Mouse (Mus musculus) right cerebral cortex, postnatal 25 days (tissue): ENCODE measurements around the gene Aak1.
"Not testable (repeated sequence)": the region's sequence is repeated elsewhere in the genome, so short reads cannot be mapped to it uniquely, and the experiment has no call there.

Experiments
- DNase-seq: peaks from one replicate; pipeline ENCODE4 v3.0.0; 2022

Aak1 gene

DNA sequence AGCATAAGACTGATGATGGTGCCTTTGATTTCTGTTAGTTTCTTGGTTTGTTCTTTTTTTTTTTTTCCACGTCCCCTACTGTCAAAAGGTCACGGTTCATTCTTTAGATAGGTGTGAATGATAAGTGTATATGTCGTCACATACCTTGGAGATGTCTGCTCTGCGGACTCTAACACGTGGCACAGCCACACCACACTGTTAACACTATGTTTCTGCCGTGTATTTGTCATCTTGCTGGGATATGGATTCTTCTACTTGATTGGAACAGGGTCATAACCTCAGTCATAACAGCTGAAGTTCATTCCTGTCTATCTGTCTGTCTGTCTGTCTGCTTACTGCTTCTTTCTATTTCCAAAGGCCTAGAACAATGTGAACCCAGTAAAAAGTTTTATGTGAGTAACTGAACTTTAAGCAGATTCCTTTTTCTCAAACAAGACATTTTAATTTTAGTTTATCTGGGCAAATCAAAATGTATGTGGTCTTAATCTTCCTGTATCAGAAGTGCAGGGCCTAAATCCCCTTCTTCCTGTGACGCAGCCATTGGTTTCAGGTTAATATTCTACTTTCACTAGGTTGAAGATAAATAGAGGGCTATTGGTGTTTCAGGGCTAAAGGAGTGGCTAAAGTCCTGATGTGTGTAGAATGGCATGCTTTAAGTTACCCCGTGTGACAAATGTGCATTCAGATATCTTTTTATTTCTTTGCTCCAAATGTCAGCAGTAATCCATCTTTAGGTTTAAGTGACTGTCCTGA is 129.0 kb downstream of the Aak1 start:
- DNase-seq, result no peak

DNA sequence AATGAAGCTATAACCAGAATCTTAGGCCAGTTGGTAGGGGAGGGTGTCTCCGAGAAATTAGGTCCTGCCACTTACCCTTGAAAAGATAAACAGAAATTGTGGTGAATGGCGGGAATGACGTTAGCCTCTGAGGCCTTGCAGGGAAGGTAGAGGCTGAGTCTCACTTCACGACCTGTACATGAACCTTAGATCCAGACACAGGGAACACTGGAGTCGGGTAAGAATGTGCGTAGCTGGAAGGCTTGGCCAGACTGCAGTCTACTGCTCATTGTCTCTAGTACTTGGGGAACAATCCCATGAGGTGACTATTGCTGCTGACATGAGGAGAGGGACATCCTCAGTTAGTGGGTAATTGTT is 129.6 kb downstream of the Aak1 start:
- no peak for DNase-seq

GRCm38 (mm10) chr6:86981206-86981605 is 131.9 kb downstream of the Aak1 start:
- DNase-seq, result no peak

DNA sequence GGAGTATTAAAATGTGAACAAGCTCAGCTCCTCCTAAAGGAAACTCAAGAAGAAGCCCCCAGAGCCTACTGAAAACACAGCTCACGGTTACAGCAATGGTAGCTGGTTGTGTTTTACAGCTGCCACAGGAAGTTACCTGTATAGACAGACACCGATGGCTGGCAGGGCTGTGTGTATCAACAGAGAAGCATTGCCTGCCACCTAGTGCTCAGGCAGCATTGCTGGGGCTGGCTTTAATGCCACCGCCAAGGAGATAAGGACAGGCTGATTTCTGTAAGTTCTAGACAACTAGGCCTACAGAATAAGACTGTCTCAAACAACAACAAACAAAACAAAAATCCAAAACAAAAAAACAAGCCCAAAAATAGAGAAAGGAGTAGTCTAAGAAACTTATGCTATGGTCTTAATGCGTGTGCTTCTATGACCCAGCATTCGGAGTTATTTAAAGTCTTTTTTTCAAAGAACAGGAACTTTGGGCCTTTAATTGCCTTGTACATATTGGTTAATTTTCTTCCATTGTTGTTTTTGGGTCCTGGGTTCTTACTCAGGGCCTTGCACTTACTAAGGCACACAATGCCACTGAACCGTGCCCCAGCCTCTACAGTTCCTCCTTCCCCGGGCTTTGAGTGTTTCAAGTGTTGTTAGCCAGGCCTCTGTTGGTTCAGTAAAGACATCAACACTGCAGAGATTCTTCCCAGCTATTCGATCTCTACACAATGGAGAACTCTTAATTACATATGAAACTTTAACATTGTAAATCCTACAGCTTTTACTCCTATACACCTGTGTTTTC is 136.2 kb downstream of the Aak1 start:
- no peak for DNase-seq

- no peak for DNase-seq
Measured at GRCm38 (mm10) chr6:86989576-86989975, 140.3 kb downstream of the Aak1 start.

- no peak for DNase-seq
Measured at GRCm38 (mm10) chr6:86991041-86991440, 141.7 kb downstream of the Aak1 start.

- no peak for DNase-seq
Measured at GRCm38 (mm10) chr6:86992349-86992748, 143.0 kb downstream of the Aak1 start.

GRCm38 (mm10) chr6:86994254-86994653 is 144.9 kb downstream of the Aak1 start:
- no peak for DNase-seq

GRCm38 (mm10) chr6:86996629-86997307 is 147.5 kb downstream of the Aak1 start:
- peak; percentile 32 for DNase-seq

DNA sequence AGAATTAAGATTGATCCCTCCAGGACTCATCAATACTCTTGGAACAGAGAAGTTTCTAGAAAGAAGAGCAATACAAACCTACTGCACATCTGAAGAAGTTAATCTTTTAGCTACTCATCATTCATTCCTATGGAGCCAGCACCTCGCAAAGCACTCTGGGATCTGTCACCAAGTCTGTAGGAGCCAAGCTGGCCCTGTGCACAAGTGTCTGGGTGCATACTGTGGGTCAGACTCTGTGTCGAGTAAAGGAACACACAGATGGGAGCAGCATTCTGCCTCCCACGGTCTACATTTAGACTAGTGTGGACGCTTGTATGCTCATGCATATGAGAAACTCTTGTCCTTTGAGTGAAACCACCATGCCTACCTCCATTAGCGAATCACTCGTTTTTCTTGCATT is 148.0 kb downstream of the Aak1 start:
- DNase-seq, result no peak

GRCm38 (mm10) chr6:87001995-87002394 is 152.7 kb downstream of the Aak1 start:
- DNase-seq, result no peak

DNA sequence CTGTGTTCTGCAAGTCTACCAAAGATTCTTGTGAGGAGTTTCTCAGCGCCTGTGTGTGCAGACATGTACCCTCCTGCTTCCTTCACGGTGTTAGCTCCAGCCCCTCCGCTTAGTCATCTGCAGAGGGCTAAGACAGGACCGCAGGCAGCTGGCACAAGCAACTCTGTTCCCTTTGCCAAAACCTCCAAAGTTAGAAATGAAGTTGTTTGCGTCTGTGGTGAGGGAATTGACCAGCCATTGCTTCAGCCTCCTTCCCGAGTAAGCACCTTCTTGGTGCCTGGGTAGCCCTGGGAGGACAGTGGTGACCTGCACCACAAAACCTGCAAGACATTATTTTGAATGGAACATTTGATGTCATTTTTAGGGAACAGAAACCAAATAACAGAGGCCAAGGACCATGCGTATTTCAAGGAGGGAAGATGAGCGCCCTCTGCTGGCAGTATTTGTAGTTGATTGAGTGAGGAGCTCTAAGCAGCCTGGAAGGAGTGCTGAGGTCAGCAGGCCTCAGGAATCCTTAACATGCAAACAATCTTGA is 153.3 kb downstream of the Aak1 start:
- DNase-seq, result peak; percentile 69

DNA sequence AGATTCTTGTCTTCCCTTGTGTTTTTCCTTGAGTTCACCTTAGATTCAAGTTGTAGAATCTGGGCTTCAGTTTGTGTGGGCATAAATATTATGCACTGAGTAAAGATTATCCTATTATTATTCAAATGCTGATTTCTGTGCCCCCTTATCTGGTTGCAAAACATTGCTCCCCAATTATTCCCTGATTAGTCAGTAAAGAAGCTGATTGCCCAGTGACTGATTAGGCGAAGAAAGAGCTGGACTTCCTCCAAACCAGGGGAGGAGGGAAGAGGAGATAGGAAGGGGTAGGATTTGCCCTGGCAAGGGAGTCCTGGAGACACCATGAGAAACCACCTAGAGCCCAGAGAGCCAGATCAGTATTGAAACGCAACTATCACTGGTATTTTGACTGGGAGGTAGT is 154.8 kb downstream of the Aak1 start:
- DNase-seq, result no peak

DNA sequence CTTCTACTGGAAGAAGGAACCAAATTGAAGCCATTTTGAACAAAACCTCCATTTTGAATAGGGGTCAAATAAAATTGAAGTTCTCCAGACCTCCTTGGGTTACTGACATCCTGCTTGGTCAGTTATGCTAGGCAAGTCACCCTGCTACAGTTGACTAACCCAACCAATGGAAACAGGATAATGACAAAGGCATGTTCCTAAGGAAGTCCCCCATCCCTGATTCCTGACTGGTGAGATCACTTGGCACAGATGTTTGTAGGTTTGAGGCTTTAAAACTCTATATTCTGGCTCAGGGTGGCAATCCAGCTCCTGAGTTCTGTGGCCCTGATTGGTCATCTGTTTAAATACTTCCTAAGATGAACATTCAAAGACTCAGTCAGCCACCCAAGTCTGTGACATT is 156.3 kb downstream of the Aak1 start:
- DNase-seq, result no peak

DNA sequence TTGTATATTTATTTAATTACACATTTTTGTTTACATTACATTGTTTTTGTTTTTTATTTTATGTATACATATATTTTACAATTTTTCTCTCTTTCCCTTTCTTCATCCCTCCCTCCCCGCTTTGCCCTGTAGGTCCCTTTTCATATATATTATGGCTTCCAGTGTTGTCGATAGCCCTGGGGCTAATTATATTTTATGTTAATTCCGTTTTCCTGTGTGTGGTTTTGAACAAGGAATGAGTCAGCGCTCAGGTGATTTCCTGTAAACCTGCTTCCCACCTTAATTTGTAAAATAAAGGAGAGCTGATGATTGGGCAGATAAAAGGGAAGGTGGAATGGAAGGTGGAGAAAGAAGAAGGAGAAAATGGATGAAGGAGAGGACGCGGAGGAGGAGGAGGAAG is 159.6 kb downstream of the Aak1 start, which contains the start of gene Nfu1:
TSS of gene Nfu1 (plus strand) at position 350 of the 400 bp plus-strand sequence.
- DNase-seq, result no peak

- DNase-seq, result peak; percentile 92
Measured at GRCm38 (mm10) chr6:87009692-87010328, 160.5 kb downstream of the Aak1 start.

DNA sequence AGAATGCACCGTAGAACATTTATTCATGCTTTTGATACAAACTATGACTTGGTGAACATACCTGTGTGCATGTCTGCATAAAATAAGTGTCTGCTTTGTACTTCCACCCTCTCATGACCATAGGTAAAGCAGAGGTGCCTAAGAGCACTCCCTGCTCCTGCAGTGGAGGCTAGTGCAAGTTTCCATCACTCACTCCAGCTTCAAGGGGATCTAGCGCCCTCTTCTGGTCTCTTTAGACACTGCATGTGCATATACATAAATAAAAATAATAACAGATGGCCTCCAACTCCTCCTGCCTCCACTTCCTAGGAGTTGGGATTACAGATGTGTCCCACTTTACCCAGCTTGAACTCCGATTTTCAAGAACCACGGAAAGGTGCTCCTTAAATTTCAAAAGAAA is 167.6 kb downstream of the Aak1 start:
- no peak for DNase-seq

GRCm38 (mm10) chr6:87018874-87019273 is 169.6 kb downstream of the Aak1 start:
- no peak for DNase-seq

- no peak for DNase-seq
Measured at GRCm38 (mm10) chr6:87021791-87022190, 172.5 kb downstream of the Aak1 start.

DNA sequence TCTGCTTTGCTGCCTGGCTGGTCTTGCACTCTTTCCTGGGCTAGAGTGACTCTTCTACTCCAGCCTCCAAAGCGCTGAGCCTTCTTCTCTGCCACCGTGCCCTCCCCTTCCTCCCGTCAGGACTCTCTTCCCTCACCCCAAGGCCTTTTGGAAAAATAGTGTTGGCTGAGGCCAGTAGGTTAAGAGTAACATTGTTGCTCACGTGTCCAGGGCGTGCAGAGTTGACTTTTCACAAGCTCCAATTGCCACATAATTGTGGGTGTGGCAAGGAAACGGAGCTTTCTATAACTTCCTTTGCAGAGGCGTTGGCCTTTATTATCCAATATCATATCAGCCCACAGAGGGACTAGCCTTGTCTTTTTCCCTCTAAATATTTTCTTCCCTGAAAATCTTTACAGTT is 177.7 kb downstream of the Aak1 start:
- no peak for DNase-seq

- no peak for DNase-seq
Measured at GRCm38 (mm10) chr6:87028881-87029280, 179.6 kb downstream of the Aak1 start.

- DNase-seq, result not testable (repeated sequence)
Measured at GRCm38 (mm10) chr6:87031310-87031709, 182.0 kb downstream of the Aak1 start.

- no peak for DNase-seq
Measured at GRCm38 (mm10) chr6:87032401-87032800, 183.1 kb downstream of the Aak1 start.
